Mouse (Mus musculus) granulocyte monocyte progenitor cell, adult 5-6 weeks (primary cell): ENCODE measurements around the gene Drc3. TPM values are rescaled to one million over a fixed set of nuclear protein-coding genes. Genes with fewer than 3 reads are reported as not detected.

Source experiments
- ATAC-seq: replicated peaks from 2 replicates; pipeline ENCODE4 v1.8.0; 2016; ENCODE audit warnings: mild to moderate bottlenecking, moderate TSS enrichment, inconsistent platforms; ENCODE audit not compliant: poor library complexity, severe bottlenecking
- total RNA-seq, 2 experiments: library from RNA; stranded (forward) in 1 of 2; stranded (reverse) in 1 of 2; fragments of 200-712, 200-1000 nt in 1 of 2; fragments of >200 nt in 1 of 2; fragmentation: Nextera tagmentation in 1 of 2; gene quantifications; 2 replicates each; pipeline ENCODE4 v1.2.3; 2014 to 2017

Gene Drc3
- total RNA-seq, 2 experiments from 2014 or later: 0.52 TPM; not detected in 1

GRCm38 (mm10) chr11:60334124-60334523, 19.0 kb upstream of the Drc3 start:
- ATAC-seq: no peak

GRCm38 (mm10) chr11:60335771-60336170, 17.4 kb upstream of the Drc3 start:
- ATAC-seq: no peak

GRCm38 (mm10) chr11:60338291-60338690, 14.8 kb upstream of the Drc3 start:
- ATAC-seq: 0 out of 2 replicates have a peak, but pooled peaks have one; percentile 40

- ATAC-seq: no peak
Observed at GRCm38 (mm10) chr11:60339361-60339760, 13.8 kb upstream of the Drc3 start.

GRCm38 (mm10) chr11:60345868-60346267, 7.3 kb upstream of the Drc3 start:
- no peak for ATAC-seq

GRCm38 (mm10) chr11:60346537-60346936, 6.6 kb upstream of the Drc3 start:
- no peak for ATAC-seq

GRCm38 (mm10) chr11:60351388-60351787, 1.7 kb upstream of the Drc3 start:
- no peak for ATAC-seq

- no peak for ATAC-seq
Observed at GRCm38 (mm10) chr11:60351925-60352371, 1.2 kb upstream of the Drc3 start.

GRCm38 (mm10) chr11:60355952-60356351, 2.8 kb downstream of the Drc3 start:
- ATAC-seq: no peak

GRCm38 (mm10) chr11:60357116-60357515, 4.0 kb downstream of the Drc3 start:
- ATAC-seq: no peak

GRCm38 (mm10) chr11:60358548-60358947, 5.4 kb downstream of the Drc3 start:
- no peak for ATAC-seq

- ATAC-seq: 0 out of 2 replicates have a peak, but pooled peaks have one; percentile 28
Observed at GRCm38 (mm10) chr11:60359138-60359537, 6.0 kb downstream of the Drc3 start.

- ATAC-seq: no peak
Observed at GRCm38 (mm10) chr11:60359936-60360335, 6.8 kb downstream of the Drc3 start.

- no peak for ATAC-seq
Observed at GRCm38 (mm10) chr11:60360631-60361201, 7.6 kb downstream of the Drc3 start.

- no peak for ATAC-seq
Observed at GRCm38 (mm10) chr11:60366239-60367019, 13.3 kb downstream of the Drc3 start.

GRCm38 (mm10) chr11:60367256-60367655, 14.1 kb downstream of the Drc3 start:
- ATAC-seq: no peak

- ATAC-seq: no peak
Observed at GRCm38 (mm10) chr11:60368909-60369308, 15.8 kb downstream of the Drc3 start.

GRCm38 (mm10) chr11:60369448-60369847, 16.3 kb downstream of the Drc3 start:
- ATAC-seq: no peak

GRCm38 (mm10) chr11:60370431-60370830, 17.3 kb downstream of the Drc3 start:
- ATAC-seq: no peak

GRCm38 (mm10) chr11:60374481-60374880, 21.4 kb downstream of the Drc3 start:
- no peak for ATAC-seq

GRCm38 (mm10) chr11:60383518-60383917, 30.4 kb downstream of the Drc3 start:
- no peak for ATAC-seq
